Mouse (Mus musculus): ENCODE measurements at regions not wholly inside any gene's neighbourhood (a gene's known extent, or its start where the extent isn't known, plus 50 kb on each side); places are given as distances from the start of the nearest gene placed in this dataset.

GRCm38 (mm10) chr10:117496064-117497011 is 116.5 kb upstream of the Cpsf6 start:
- TF ChIP-seq CTCF (IDR thresholded peaks at IDR 0.05) (no peak), EP300 (IDR thresholded peaks at IDR 0.05) (no peak)

Measured in lung, postnatal 0 days (tissue).